Mouse (Mus musculus) retina, postnatal 7 days (tissue): Measurements from ENCODE around the gene Bach1.
A peak's percentile ranks its signal among the peaks of the same experiment; 100 is the strongest.
"Not testable (repeated sequence)": the region's sequence is repeated elsewhere in the genome, so short reads cannot be mapped to it uniquely, and the experiment has no call there.

Experiments used
- DNase-seq: peaks from one replicate; pipeline ENCODE4 v3.0.0-alpha.2; 2012; ENCODE audit warnings: low read depth, low spot score

Bach1 gene

DNA sequence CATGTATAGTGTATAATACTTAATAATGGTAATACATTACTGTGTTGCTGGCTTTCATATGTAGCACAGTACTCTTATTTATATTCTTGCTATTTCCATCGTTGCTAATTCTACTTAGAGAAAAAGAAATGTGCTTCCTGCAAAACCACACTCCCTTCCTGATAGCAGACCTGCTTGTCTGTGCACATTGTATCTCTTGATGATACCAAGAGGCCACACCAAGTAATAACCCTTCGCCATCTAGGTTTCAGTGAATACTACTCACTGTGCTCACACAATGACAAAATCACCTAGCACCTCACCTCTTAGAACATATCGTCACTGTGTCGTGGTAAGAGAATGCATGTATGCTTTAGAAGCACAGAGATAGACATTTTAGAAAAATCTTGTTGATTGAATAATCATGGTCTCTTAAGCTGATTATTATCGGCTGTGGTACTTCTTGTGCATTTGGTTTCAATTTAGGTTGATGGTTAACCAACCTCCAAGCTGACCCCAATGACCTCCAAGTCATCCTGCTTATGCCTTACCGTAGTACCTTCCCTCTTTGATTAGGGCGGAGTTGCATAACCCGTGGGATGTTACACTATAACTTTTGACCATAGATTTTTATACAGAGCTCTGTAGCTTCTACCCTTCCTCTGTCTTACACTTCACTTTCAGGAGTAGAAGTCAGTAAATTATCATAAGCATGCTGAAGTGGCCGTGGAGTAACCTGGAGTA, 17.7 kb upstream of the Bach1 start:
- no peak for DNase-seq

DNA sequence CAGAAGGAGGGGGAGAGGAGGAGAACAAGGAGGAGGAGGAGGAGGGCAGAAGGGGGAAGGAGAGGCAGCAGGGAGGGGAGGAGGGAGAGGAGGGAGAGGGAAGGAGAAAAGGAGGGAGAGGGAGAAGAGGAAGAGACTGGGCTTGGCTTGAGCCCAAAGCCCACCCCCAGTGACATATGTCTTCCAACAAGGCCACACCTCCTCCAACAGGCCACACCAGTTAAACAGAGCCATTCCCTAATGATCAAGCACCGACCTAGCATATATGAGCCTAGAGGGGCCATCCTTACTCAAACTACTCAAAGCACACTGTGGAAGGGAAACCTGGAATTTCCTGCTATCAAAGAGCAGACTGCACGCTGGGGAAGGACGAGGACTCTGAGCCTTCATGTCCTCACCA, 16.9 kb upstream of the Bach1 start:
- DNase-seq, result no peak

DNA sequence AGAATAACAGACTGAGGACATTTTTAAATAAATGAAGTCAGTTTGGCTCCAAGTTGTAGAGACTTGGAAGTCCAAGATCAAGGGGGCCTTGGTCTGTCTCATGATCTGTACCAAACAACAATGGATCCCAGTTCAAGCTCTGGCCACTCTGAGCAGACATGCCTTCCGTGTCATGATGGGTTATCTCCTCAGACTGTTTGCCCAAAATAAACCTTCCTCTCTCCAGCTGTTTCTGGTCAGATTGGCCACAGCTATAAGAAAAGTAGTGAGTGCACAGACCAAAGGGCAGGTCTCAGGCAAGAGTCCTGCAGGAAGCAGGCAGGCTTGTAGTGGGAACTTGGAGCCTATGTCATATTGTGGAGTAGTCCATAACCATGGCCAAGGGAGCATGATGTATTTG, 12.3 kb upstream of the Bach1 start:
- DNase-seq, result no peak

DNA sequence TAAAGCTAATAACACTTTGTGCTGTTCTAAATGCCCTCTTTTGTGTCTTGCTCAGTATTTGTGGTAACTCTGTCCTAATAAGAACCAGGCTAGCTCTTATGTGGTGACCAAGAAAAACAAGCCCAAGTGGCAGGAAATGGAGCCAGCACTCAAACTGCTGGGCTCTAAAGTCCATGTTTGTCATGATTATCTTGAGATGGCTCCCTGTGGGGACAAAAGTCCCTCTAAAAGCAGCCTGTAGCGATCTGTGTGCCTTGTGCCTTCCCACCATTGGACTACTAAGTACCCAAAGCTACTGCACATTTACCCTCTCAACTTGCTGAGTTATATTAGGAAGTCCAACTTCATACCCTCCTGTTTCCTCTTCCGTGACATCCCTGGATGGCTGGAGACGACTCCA, 11.4 kb upstream of the Bach1 start:
- DNase-seq, result no peak

DNA sequence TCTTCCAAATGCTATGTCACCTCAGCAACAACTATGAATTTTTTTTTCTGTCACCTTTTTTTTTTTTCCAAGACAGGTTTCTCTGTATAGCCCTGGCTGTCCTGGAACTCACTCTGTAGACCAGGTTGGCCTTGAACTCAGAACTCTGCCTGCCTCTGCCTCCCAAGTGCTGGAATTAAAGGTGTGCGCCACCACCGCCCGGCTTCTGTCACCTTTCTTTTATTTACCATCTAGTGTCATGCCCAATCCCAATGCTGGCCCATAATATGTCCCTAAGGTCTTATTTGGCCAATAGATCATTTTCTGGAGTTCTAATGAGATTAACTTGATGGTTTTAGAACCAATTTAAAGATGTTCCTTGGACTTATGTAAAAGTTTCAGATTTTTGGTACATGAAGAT, 10.4 kb upstream of the Bach1 start:
- not testable (repeated sequence) for DNase-seq

DNA sequence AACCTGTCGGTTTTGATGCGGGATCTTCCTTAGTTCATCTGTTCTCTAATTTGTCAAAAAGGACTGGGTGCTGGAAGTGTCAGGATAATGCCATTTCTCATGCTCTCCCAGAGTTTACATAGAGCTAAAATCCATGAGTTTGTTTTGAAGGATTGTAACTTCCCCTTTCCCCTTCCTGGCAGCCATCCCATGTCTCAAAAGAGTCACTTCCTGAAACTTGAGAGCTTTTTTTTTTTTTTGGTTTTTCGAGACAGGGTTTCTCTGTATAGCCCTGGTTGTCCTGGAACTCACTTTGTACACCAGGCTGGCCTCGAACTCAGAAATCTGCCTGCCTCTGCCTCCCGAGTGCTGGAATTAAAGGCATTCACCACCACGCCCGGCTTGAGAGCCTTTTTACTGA, 9.9 kb upstream of the Bach1 start:
- DNase-seq, result not testable (repeated sequence)

DNA sequence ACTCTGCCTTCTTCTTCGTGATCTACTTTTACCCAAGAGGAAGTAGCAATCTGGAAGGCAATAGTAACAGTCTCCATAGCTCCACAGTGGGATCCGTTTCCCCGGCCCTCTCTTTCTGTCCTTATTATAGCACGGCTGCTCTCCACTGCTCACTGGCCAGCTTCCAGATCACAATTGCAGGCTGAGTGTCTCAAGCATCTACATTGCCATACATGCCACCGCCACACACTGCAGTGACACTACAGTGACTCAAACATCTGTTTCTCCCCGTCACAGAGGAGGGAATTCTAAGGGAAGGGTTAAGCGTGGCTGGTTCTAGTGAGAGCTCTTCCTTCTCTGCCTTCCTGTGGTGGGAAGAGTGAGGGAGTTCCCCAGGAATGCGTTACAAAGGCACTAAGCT, 9.5 kb upstream of the Bach1 start:
- DNase-seq, result no peak

DNA sequence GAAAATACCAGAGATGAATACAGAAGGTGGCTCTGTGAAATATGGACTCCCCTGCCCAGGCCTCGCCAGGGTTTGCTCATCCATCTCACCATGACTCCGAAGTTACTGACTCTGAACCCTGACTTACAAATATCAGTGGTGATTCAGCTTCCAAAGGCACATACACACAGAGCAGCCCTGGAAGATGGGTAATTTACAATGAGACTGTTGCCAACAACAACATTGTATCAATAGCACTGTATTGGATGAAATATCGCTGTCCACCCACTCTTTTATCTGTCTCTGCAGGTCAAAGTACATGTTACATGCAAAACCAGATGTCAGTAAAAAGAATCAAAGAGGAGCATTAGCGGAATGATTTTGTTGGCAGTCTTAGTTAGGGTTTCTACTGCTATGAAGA, 8.2 kb upstream of the Bach1 start:
- DNase-seq, result no peak

GRCm38 (mm10) chr16:87691102-87691501, 7.6 kb upstream of the Bach1 start:
- no peak for DNase-seq

DNA sequence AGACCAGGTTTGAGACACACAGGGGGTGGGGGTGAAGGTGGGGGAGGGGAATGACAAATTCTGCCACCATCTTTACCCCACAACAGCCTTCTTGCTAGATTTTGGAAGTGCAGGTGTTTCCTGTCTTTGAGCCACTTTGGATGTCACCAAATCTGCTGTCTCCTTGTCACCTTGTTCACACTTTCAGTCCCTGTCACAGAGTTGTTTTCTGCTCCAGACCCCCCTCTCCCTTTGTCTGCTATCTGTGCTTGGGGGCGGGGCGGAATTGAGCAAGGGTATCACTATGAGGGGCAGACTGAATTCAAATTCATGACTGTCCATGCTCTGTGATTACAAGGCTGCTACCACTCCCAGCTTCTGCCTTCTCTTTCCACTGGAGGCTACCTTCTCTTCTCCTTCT, 6.2 kb upstream of the Bach1 start:
- no peak for DNase-seq

DNA sequence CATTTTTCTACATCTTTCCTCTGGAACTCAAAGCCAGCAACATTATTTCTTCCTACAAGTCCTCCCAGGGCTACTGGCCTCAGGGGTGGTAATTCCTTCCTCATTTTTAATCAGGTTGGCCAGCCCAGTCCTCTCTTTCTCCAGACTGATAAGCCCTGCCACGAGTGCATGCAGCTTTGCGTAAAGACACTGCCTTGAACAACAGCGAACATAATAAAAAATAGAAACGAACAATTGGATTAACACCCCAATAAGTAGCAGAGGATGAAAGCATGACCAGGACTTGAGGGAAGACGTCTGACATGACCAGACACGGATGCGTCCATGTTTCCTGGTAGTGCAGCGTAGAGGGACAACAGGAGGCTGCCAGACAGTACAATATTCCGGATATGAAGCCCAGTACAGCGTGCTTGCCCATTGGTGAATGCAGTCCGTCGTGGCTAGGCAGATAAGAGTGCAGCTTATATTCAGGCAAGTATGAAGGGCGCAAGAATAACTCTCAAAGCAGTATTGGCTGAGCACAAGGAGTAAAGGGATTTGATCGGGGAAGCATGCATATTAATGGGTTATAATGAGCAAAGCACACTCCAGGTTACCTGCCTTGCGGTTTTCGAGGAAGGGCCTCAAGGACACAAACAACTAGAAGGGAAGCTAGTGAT, 909 bp upstream of the Bach1 start:
- DNase-seq, result no peak

DNA sequence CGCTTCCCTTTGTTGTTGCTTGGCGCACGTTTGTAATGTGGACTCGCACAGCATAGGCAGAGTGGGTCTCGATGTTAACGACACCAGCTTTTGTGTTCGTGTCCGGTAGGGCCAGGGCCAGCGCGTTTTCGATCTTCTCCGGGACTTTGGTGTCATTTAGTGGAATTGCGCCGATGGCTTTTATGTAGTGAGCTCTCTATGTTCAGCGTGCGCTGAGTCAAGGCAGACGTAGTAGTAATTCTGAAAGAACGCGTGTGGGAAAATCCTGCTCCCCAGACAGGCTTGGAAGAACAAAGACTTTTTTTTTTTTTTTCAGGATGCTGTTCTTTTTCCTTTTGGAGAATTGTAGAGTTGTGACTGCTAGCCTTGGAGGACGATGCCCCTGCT, 554 bp downstream of the Bach1 start:
- DNase-seq, result peak; percentile 6

DNA sequence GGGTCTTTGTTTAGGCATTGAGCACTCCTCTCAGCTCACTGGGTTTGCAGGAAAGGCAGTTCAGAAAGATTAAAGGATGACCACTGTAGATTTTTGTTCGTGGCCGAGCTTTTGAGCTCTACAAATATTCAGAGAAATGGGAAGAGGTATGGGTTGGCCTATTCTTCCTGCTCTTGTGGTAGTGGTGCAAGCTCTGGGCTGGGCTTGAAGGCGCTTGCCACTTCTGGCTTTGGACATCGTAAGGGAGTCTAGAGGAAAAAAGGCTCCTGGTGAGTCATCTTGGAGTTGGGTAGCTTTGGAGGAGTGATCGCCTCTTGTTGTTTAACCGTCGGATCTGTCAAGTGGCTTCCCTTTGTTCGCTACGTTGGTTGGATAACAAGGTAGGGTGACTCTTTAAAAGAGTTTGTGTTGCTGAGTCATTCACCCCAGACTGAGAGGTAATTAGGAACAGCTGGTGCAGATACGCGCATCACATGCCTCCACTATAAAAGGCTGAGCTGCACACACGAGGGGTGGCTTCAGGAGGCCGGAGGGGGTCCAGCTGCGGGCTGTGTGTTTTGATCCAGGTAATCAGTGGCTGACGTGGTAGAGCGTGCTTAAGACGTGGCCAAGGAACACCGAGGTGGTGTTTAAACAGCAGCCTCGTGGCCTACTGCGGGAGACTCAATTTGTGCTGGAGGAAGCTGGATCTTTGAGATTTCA, 1.1 kb downstream of the Bach1 start:
- DNase-seq, result peak; percentile 17

GRCm38 (mm10) chr16:87700395-87700765, 1.6 kb downstream of the Bach1 start:
- no peak for DNase-seq

- no peak for DNase-seq
These were observed 3.1 kb downstream of the Bach1 start for GRCm38 (mm10) chr16:87701891-87702290.

- no peak for DNase-seq
These were observed 4.1 kb downstream of the Bach1 start for GRCm38 (mm10) chr16:87702881-87703280.

DNA sequence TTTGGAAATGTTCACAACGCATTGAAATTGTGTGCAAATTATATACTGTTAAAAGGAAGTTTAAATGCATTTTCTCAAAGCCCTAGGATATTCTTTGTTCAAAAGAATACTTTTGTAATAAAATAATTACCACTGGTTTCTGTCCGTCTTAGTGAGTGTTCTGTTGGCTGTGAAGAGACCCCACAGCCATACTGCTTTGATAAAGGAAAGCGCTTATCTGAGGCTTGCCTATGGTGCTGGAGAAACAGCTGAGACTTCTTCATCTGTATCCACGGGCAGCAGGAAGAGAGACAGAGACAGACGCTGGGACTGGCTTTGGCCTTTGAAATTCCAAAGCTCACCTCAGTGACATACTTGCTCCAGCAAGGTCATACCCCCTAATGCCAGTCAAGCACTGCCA, 5.5 kb downstream of the Bach1 start:
- no peak for DNase-seq

DNA sequence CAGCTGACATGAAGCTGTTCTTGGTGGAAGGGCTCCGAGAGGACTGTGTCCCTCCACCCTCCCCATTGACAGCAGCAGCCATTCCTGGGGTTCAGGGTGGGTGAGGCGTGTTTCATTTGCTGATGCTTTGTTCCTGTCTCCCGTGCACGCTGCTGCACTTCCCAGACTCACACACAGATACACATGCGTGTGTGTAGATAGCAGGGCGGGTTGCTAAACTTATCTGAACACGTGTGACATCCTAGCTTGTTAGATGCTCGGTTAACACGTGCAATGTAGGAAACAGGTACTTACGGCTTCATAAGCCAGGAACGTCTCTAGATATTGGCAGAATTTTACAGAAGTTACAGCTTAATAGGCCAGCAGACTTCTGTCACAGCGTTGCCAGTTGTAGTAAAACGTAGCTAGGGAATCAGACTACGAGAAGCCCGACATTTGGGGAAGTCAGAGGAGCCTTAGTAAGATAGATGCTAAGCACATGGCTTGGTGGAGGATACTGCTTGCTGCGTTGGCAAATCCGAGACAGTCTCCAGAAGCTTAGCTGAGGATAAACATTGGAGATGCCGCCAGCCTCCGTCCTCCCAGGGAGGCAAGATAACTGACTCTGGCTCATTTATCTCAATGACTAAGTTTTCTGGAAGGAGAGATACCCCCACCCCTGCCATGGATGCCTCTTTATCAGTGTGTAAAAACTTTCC, 7.3 kb downstream of the Bach1 start:
- DNase-seq, result peak; percentile 4

GRCm38 (mm10) chr16:87707335-87707734, 8.6 kb downstream of the Bach1 start:
- DNase-seq, result no peak

DNA sequence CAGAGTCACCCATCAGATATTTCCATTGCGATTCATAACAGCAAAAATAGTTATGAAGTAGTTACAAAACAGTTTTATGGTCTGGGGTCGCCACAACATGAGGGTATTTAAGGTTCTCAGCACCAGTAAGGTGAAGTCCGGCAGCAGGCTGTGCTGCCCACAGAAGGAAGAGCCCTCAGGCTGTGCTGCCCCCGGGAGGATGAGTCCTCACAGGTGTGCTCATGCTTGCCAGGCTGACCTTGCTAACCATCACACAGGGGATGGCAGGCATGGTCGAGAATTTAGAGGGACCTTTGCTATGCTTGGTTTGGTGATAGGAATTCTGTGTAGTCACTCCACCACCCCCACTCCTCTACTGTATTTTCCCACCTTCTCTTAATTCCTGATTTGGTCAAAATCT, 9.8 kb downstream of the Bach1 start:
- DNase-seq, result no peak

- DNase-seq, result no peak
These were observed 10.4 kb downstream of the Bach1 start for GRCm38 (mm10) chr16:87709144-87709543.

DNA sequence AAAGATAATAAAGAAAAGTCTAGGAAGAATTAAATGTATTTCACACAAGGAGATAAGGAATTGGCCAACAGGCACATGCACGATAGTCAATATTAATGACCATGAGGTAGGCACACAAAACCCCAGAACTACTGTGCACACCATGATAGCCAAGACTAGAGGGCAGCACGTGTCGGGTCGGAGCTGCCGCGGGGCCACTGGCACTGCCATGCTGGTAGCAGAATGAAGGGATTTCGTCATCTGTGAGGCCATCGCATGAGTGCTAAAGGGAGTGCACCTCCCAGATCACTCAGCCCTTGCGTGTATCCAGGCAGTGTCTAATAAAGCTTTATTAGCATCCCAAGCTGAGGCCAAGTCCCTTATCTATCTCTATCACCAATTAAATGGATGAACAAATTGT, 11.2 kb downstream of the Bach1 start:
- DNase-seq, result no peak
